Mouse (Mus musculus): Measurements from ENCODE around the gene Six2. TPM values are rescaled to one million over a fixed set of nuclear protein-coding genes. Genes with fewer than 3 reads are reported as not detected.
"Not testable (repeated sequence)": the region's sequence is repeated elsewhere in the genome, so short reads cannot be mapped to it uniquely, and the experiment has no call there.

Gene Six2
- polyA plus RNA-seq, 1 experiment from 2014 or later: 0.36 TPM

GRCm38 (mm10) chr17:85686476-85687420 is 1.3 kb downstream of the Six2 start:
- H3K4me2 ChIP-seq (ENCODE audit: low read length): peak overlapping the region; percentile 61
- 3% methylated on average over 42 of the region's 42 CpGs for WGBS
- H3K4me3 ChIP-seq (ENCODE audit: low read length): peak overlapping the region; percentile 41
- ATAC-seq: no peak
- H3K36me3 ChIP-seq (ENCODE audit: control insufficient read depth, insufficient read depth, low read length): no peaks in the 10 kb centered on the region
- peaks cover 59% of the 10 kb centered on the region for H3K27me3 ChIP-seq (replicated peaks; ENCODE audit: control insufficient read depth, insufficient read depth, low read length)
- H3K4me1 ChIP-seq (ENCODE audit: control insufficient read depth, insufficient read depth, low read depth, low read length): peaks cover 9% of the 10 kb centered on the region
- no peak overlapping the region for H3K9ac ChIP-seq (ENCODE audit: low read depth, low read length)
- H3K9me3 ChIP-seq (ENCODE audit: control insufficient read depth, low read length): no peaks in the 10 kb centered on the region
- no peak overlapping the region for H3K27ac ChIP-seq (ENCODE audit: low read depth, low read length)

GRCm38 (mm10) chr17:85685689-85686281 is 2.3 kb downstream of the Six2 start:
- H3K4me1 ChIP-seq (ENCODE audit: control insufficient read depth, insufficient read depth, low read depth, low read length): peaks cover 9% of the 10 kb centered on the region
- ATAC-seq: no peak
- no peak overlapping the region for H3K4me2 ChIP-seq (ENCODE audit: low read length)
- no peaks in the 10 kb centered on the region for H3K9me3 ChIP-seq (ENCODE audit: control insufficient read depth, low read length)
- no peak overlapping the region for H3K9ac ChIP-seq (ENCODE audit: low read depth, low read length)
- H3K36me3 ChIP-seq (ENCODE audit: control insufficient read depth, insufficient read depth, low read length): no peaks in the 10 kb centered on the region
- H3K27ac ChIP-seq (ENCODE audit: low read depth, low read length): no peak overlapping the region
- peaks cover 61% of the 10 kb centered on the region for H3K27me3 ChIP-seq (replicated peaks; ENCODE audit: control insufficient read depth, insufficient read depth, low read length)
- H3K4me3 ChIP-seq (ENCODE audit: low read length): no peak overlapping the region
- 8% methylated on average over 11 of the region's 11 CpGs for WGBS

GRCm38 (mm10) chr17:85684841-85685688 is 3.0 kb downstream of the Six2 start:
- under 1% methylated on average over 44 of the region's 46 CpGs for WGBS
- ATAC-seq: no peak
- Histone ChIP-seq H3K4me1 (ENCODE audit: control insufficient read depth, insufficient read depth, low read depth, low read length) (peaks cover 9% of the 10 kb centered on the region), H3K9me3 (ENCODE audit: control insufficient read depth, low read length) (no peaks in the 10 kb centered on the region), H3K36me3 (ENCODE audit: control insufficient read depth, insufficient read depth, low read length) (no peaks in the 10 kb centered on the region), H3K27me3 (replicated peaks; ENCODE audit: control insufficient read depth, insufficient read depth, low read length) (peaks cover 58% of the 10 kb centered on the region), H3K27ac (ENCODE audit: low read depth, low read length) (no peak overlapping the region), H3K4me3 (ENCODE audit: low read length) (no peak overlapping the region), H3K4me2 (ENCODE audit: low read length) (no peak overlapping the region), H3K9ac (ENCODE audit: low read depth, low read length) (no peak overlapping the region)

- H3K4me3 ChIP-seq (ENCODE audit: low read length); H3K36me3 ChIP-seq (ENCODE audit: control insufficient read depth, insufficient read depth, low read length); H3K9ac ChIP-seq (ENCODE audit: low read depth, low read length); H3K9me3 ChIP-seq (ENCODE audit: control insufficient read depth, low read length); ATAC-seq; H3K4me2 ChIP-seq (ENCODE audit: low read length); H3K27ac ChIP-seq (ENCODE audit: low read depth, low read length); H3K4me1 ChIP-seq (ENCODE audit: control insufficient read depth, insufficient read depth, low read depth, low read length): not testable (repeated sequence)
- 3% methylated on average over 6 of the region's 6 CpGs for WGBS
- peaks cover 58% of the 10 kb centered on the region for H3K27me3 ChIP-seq (replicated peaks; ENCODE audit: control insufficient read depth, insufficient read depth, low read length)
These were observed 3.6 kb downstream of the Six2 start for GRCm38 (mm10) chr17:85684436-85684835.

GRCm38 (mm10) chr17:85683984-85684307 is 4.1 kb downstream of the Six2 start:
- H3K9ac ChIP-seq (ENCODE audit: low read depth, low read length): no peak overlapping the region
- H3K36me3 ChIP-seq (ENCODE audit: control insufficient read depth, insufficient read depth, low read length): no peaks in the 10 kb centered on the region
- peaks cover 62% of the 10 kb centered on the region for H3K27me3 ChIP-seq (replicated peaks; ENCODE audit: control insufficient read depth, insufficient read depth, low read length)
- H3K4me3 ChIP-seq (ENCODE audit: low read length): no peak overlapping the region
- no peak overlapping the region for H3K27ac ChIP-seq (ENCODE audit: low read depth, low read length)
- H3K4me2 ChIP-seq (ENCODE audit: low read length): no peak overlapping the region
- no peak for ATAC-seq
- 3% methylated on average over 17 of the region's 17 CpGs for WGBS
- H3K4me1 ChIP-seq (ENCODE audit: control insufficient read depth, insufficient read depth, low read depth, low read length): peaks cover 9% of the 10 kb centered on the region
- no peaks in the 10 kb centered on the region for H3K9me3 ChIP-seq (ENCODE audit: control insufficient read depth, low read length)

- H3K4me3 ChIP-seq (ENCODE audit: low read length): no peak overlapping the region
- no peak for ATAC-seq
These were observed 4.7 kb downstream of the Six2 start for GRCm38 (mm10) chr17:85683111-85683983.

GRCm38 (mm10) chr17:85682181-85682710 is 5.8 kb downstream of the Six2 start:
- no peak for ATAC-seq
- Histone ChIP-seq H3K27ac (ENCODE audit: low read depth, low read length) (no peak overlapping the region), H3K36me3 (ENCODE audit: control insufficient read depth, insufficient read depth, low read length) (no peaks in the 10 kb centered on the region), H3K4me3 (ENCODE audit: low read length) (no peak overlapping the region), H3K4me1 (ENCODE audit: control insufficient read depth, insufficient read depth, low read depth, low read length) (peaks cover under 1% of the 10 kb centered on the region; the same call in 1 of the 2 replicates), H3K9me3 (ENCODE audit: control insufficient read depth, low read length) (no peaks in the 10 kb centered on the region), H3K27me3 (replicated peaks; ENCODE audit: control insufficient read depth, insufficient read depth, low read length) (peaks cover 61% of the 10 kb centered on the region), H3K4me2 (ENCODE audit: low read length) (no peak overlapping the region), H3K9ac (ENCODE audit: low read depth, low read length) (no peak overlapping the region)
- 5% methylated on average over 7 of the region's 7 CpGs for WGBS

More at GRCm38 (mm10) chr17:85683111-85683983, 4.7 kb downstream of the Six2 start:
- Histone ChIP-seq H3K27me3 (replicated peaks; ENCODE audit: control insufficient read depth, insufficient read depth, low read length) (peaks cover 64% of the 10 kb centered on the region), H3K9me3 (ENCODE audit: control insufficient read depth, low read length) (no peaks in the 10 kb centered on the region), H3K36me3 (ENCODE audit: control insufficient read depth, insufficient read depth, low read length) (no peaks in the 10 kb centered on the region), H3K9ac (ENCODE audit: low read depth, low read length) (no peak overlapping the region), H3K4me1 (ENCODE audit: control insufficient read depth, insufficient read depth, low read depth, low read length) (peaks cover 9% of the 10 kb centered on the region), H3K4me2 (ENCODE audit: low read length) (no peak overlapping the region), H3K27ac (ENCODE audit: low read depth, low read length) (no peak overlapping the region)
- WGBS: 6% methylated on average over 25 of the region's 25 CpGs

- no peak overlapping the region for H3K4me3 ChIP-seq (ENCODE audit: low read length)
- no peak for ATAC-seq
- H3K36me3 ChIP-seq (ENCODE audit: control insufficient read depth, insufficient read depth, low read length): no peaks in the 10 kb centered on the region
- no peaks in the 10 kb centered on the region for H3K9me3 ChIP-seq (ENCODE audit: control insufficient read depth, low read length)
- H3K27ac ChIP-seq (ENCODE audit: low read depth, low read length): no peak overlapping the region
- H3K4me2 ChIP-seq (ENCODE audit: low read length): no peak overlapping the region
- peaks cover 63% of the 10 kb centered on the region for H3K27me3 ChIP-seq (replicated peaks; ENCODE audit: control insufficient read depth, insufficient read depth, low read length)
- 8% methylated on average over 6 of the region's 6 CpGs for WGBS
- H3K9ac ChIP-seq (ENCODE audit: low read depth, low read length): no peak overlapping the region
- no peaks in the 10 kb centered on the region for H3K4me1 ChIP-seq (ENCODE audit: control insufficient read depth, insufficient read depth, low read depth, low read length)
These were observed 6.3 kb downstream of the Six2 start for GRCm38 (mm10) chr17:85681741-85682140.
